Mouse (Mus musculus) limb, embryonic 14.5 days (tissue): Measurements from ENCODE around the gene Sectm1b. TPM values are rescaled to one million over a fixed set of nuclear protein-coding genes. Genes with fewer than 3 reads are reported as not detected.

Experiments used
- ATAC-seq: fragments of 200-750 bp; cut with Nextera tagmentation; 2 replicates; pipeline ENCODE4 v1.8.0; 2017; ENCODE audit warnings: low read depth, moderate number of reproducible peaks, moderate TSS enrichment; ENCODE audit not compliant: low FRiP score
- DNase-seq: peaks from one replicate; pipeline ENCODE4 v3.0.0-alpha.2; 2015; ENCODE audit warnings: low spot score
- H3K27ac ChIP-seq: fragments of 300-500 bp; sonication (generic); replicated peaks from 2 replicates; pipeline ENCODE4 v1.5.1; 2014; ENCODE audit warnings: low read depth, mild to moderate bottlenecking, low read length, moderate library complexity, mixed read lengths
- H3K27me3 ChIP-seq: fragments of 300-500 bp; sonication (generic); 2 replicates; pipeline ENCODE4 v1.6.1; 2014; ENCODE audit warnings: low read length, mixed read lengths; ENCODE audit not compliant: control insufficient read depth, insufficient read depth
- H3K36me3 ChIP-seq: fragments of 300-500 bp; sonication (generic); 2 replicates; pipeline ENCODE4 v1.6.1; 2014; ENCODE audit warnings: mild to moderate bottlenecking, low read length, moderate library complexity, mixed read lengths; ENCODE audit not compliant: control insufficient read depth, insufficient read depth
- H3K4me1 ChIP-seq: fragments of 300-500 bp; sonication (generic); 2 replicates; pipeline ENCODE4 v1.6.1; 2014; ENCODE audit warnings: antibody characterized with exemption, low read length, mixed read lengths; ENCODE audit not compliant: control insufficient read depth, insufficient read depth
- H3K4me2 ChIP-seq: fragments of 300-500 bp; sonication (generic); replicated peaks from 2 replicates; pipeline ENCODE4 v1.6.1; 2014; ENCODE audit warnings: low read depth, mild to moderate bottlenecking, low read length, moderate library complexity; ENCODE audit not compliant: severe bottlenecking
- H3K4me3 ChIP-seq: fragments of 300-500 bp; sonication (generic); replicated peaks from 2 replicates; pipeline ENCODE4 v1.5.1; 2014; ENCODE audit warnings: low read length
- H3K9ac ChIP-seq: fragments of 300-500 bp; sonication (generic); 2 replicates; pipeline ENCODE4 v1.6.1; 2014; ENCODE audit warnings: mild to moderate bottlenecking, low read depth, low read length, moderate library complexity; ENCODE audit not compliant: severe bottlenecking
- H3K9me3 ChIP-seq: fragments of 300-500 bp; sonication (generic); 2 replicates; pipeline ENCODE4 v1.6.1; 2016; ENCODE audit warnings: low read length; ENCODE audit not compliant: control insufficient read depth
- POLR2A ChIP-seq: fragments of 200-500 bp; IDR thresholded peaks from 2 replicates; pipeline ENCODE4 v1.8.0; 2012; ENCODE audit warnings: inconsistent platforms, mild to moderate bottlenecking, moderate library complexity, borderline replicate concordance; ENCODE audit not compliant: insufficient read depth, insufficient read length; ENCODE audit errors: extremely low read depth
- WGBS: fragments of 180-500 bp; shearing (Covaris S2); extraction: QIAGEN DNeasy Blood & Tissue Kit; methylation state at CpG from one replicate; pipeline ENCODE4 v1.1.7; 2014; 5-methylcytosine and 5-hydroxymethylcytosine counted together
- polyA plus RNA-seq, 2 experiments: library from polyadenylated mRNA; depleted of rRNA in 1 of 2; stranded (reverse) in 1 of 2; unstranded in 1 of 2; fragments of >200 nt; fragmentation: Nextera tagmentation in 1 of 2; extraction: Ambion mirVana in 1 of 2; gene quantifications; 2 replicates each; pipeline versions ENCODE4 v1.2.1 to v1.2.3; 2012 to 2014

The Sectm1b gene
- polyA plus RNA-seq, 2 experiments: not detected

- no peaks in the 10 kb centered on the region for H3K36me3 ChIP-seq
- DNase-seq: no peak
- no peak overlapping the region for H3K4me2 ChIP-seq
- no peaks in the 10 kb centered on the region for H3K4me1 ChIP-seq
- no peak overlapping the region for H3K27ac ChIP-seq
- no peak overlapping the region for H3K4me3 ChIP-seq
- TF ChIP-seq POLR2A: no peak
- ATAC-seq: no peak
- no peaks in the 10 kb centered on the region for H3K27me3 ChIP-seq
- no peaks in the 10 kb centered on the region for H3K9me3 ChIP-seq
- WGBS: 78% methylated on average over 7 of the region's 7 CpGs
- H3K9ac ChIP-seq: no peak overlapping the region
Measured at GRCm38 (mm10) chr11:121013656-121014055, 49.7 kb downstream of the Sectm1b start.

- no peak for ATAC-seq
Measured at GRCm38 (mm10) chr11:121010044-121010755, 53.2 kb downstream of the Sectm1b start.

GRCm38 (mm10) chr11:121006184-121006583 lies 57.2 kb downstream of the Sectm1b start:
- DNase-seq (no peak), ATAC-seq (no peak)
- 0 out of 2 replicates have a peak, but pooled peaks cover 2% of the 10 kb centered on the region for H3K4me1 ChIP-seq
- H3K9ac ChIP-seq: no peak overlapping the region
- H3K27me3 ChIP-seq: no peaks in the 10 kb centered on the region
- H3K4me3 ChIP-seq: no peak overlapping the region
- no peak overlapping the region for H3K4me2 ChIP-seq
- H3K9me3 ChIP-seq: no peaks in the 10 kb centered on the region
- WGBS: 70% methylated on average over 6 of the region's 6 CpGs
- H3K27ac ChIP-seq: no peak overlapping the region
- TF ChIP-seq POLR2A: no peak
- H3K36me3 ChIP-seq: no peaks in the 10 kb centered on the region

More at GRCm38 (mm10) chr11:121010044-121010755, 53.2 kb downstream of the Sectm1b start:
- Histone ChIP-seq H3K9me3 (no peaks in the 10 kb centered on the region), H3K4me2 (no peak overlapping the region), H3K27ac (no peak overlapping the region), H3K27me3 (no peaks in the 10 kb centered on the region), H3K36me3 (no peaks in the 10 kb centered on the region), H3K9ac (no peak overlapping the region), H3K4me3 (no peak overlapping the region), H3K4me1 (no peaks in the 10 kb centered on the region)
- TF ChIP-seq POLR2A: no peak
- no peak for DNase-seq
- WGBS: 91% methylated on average over 3 of the region's 3 CpGs

GRCm38 (mm10) chr11:121004281-121004680 lies 59.1 kb downstream of the Sectm1b start:
- 69% methylated on average over 5 of the region's 5 CpGs for WGBS
- no peak overlapping the region for H3K27ac ChIP-seq
- no peak overlapping the region for H3K9ac ChIP-seq
- DNase-seq (no peak), ATAC-seq (no peak)
- TF ChIP-seq POLR2A: no peak
- no peak overlapping the region for H3K4me2 ChIP-seq
- no peaks in the 10 kb centered on the region for H3K9me3 ChIP-seq
- no peak overlapping the region for H3K4me3 ChIP-seq
- H3K36me3 ChIP-seq: no peaks in the 10 kb centered on the region
- no peaks in the 10 kb centered on the region for H3K27me3 ChIP-seq
- 0 out of 2 replicates have a peak, but pooled peaks cover 2% of the 10 kb centered on the region for H3K4me1 ChIP-seq

Other genes starting within 250 kb of the Sectm1b start
- gene Fasn, start 239.0 kb downstream of the Sectm1b start, polyA plus RNA-seq (2012; rRNA removed): 187 and 282 TPM in 2 replicates
- gene Fasn, start 239.0 kb downstream of the Sectm1b start, polyA plus RNA-seq (2014; fragmentation: Nextera tagmentation; extraction: Ambion mirVana): 81.9 and 86.7 TPM in 2 replicates
- gene Ccdc57, start 130.7 kb downstream of the Sectm1b start, polyA plus RNA-seq (2012; rRNA removed): 5.4 and 7.1 TPM in 2 replicates
- gene Ccdc57, start 130.7 kb downstream of the Sectm1b start, polyA plus RNA-seq (2014; fragmentation: Nextera tagmentation; extraction: Ambion mirVana): 3.8 and 5.1 TPM in 2 replicates
- gene Slc16a3, start 115.1 kb downstream of the Sectm1b start, polyA plus RNA-seq (2012; rRNA removed): 69.5 and 111 TPM in 2 replicates
- gene Slc16a3, start 115.1 kb downstream of the Sectm1b start, polyA plus RNA-seq (2014; fragmentation: Nextera tagmentation; extraction: Ambion mirVana): 36.3 and 36.4 TPM in 2 replicates
- 140 and 148 TPM in 2 replicates for gene Csnk1d, start 72.2 kb downstream of the Sectm1b start, polyA plus RNA-seq (2012; rRNA removed)
- 65.8 and 74.9 TPM in 2 replicates for gene Csnk1d, start 72.2 kb downstream of the Sectm1b start, polyA plus RNA-seq (2014; fragmentation: Nextera tagmentation; extraction: Ambion mirVana)
- 0.36 and 0.69 TPM in 2 replicates for gene Cd7, start 24.2 kb downstream of the Sectm1b start, polyA plus RNA-seq (2012; rRNA removed)
- gene Cd7, start 24.2 kb downstream of the Sectm1b start, polyA plus RNA-seq (2014; fragmentation: Nextera tagmentation; extraction: Ambion mirVana): 0.19 and 0.21 TPM in 2 replicates
- gene Sectm1a, start 17.7 kb upstream of the Sectm1b start, polyA plus RNA-seq (2012; rRNA removed): 1.0 and 1.2 TPM in 2 replicates
- 0.76 and 1.3 TPM in 2 replicates for gene Sectm1a, start 17.7 kb upstream of the Sectm1b start, polyA plus RNA-seq (2014; fragmentation: Nextera tagmentation; extraction: Ambion mirVana)
- gene Tex19.2, start 55.1 kb upstream of the Sectm1b start, polyA plus RNA-seq (2012; rRNA removed): 0.04 TPM in 1 of 2 replicates, not detected in the other
- not detected in 2 replicates for gene Tex19.2, start 55.1 kb upstream of the Sectm1b start, polyA plus RNA-seq (2014; fragmentation: Nextera tagmentation; extraction: Ambion mirVana)
- 0.06 and 0.10 TPM in 2 replicates for gene Tex19.1, start 82.6 kb upstream of the Sectm1b start, polyA plus RNA-seq (2012; rRNA removed)
- not detected in 2 replicates for gene Tex19.1, start 82.6 kb upstream of the Sectm1b start, polyA plus RNA-seq (2014; fragmentation: Nextera tagmentation; extraction: Ambion mirVana)
- 2.1 and 3.1 TPM in 2 replicates for gene Uts2r, start 96.7 kb upstream of the Sectm1b start, polyA plus RNA-seq (2012; rRNA removed)
- 1.0 and 1.4 TPM in 2 replicates for gene Uts2r, start 96.7 kb upstream of the Sectm1b start, polyA plus RNA-seq (2014; fragmentation: Nextera tagmentation; extraction: Ambion mirVana)
- 45.5 and 52.2 TPM in 2 replicates for gene Hexdc, start 140.9 kb upstream of the Sectm1b start, polyA plus RNA-seq (2012; rRNA removed)
- gene Hexdc, start 140.9 kb upstream of the Sectm1b start, polyA plus RNA-seq (2014; fragmentation: Nextera tagmentation; extraction: Ambion mirVana): 8.4 and 12.5 TPM in 2 replicates
- 12.5 and 12.7 TPM in 2 replicates for gene Ogfod3, start 141.1 kb upstream of the Sectm1b start, polyA plus RNA-seq (2012; rRNA removed)
- gene Ogfod3, start 141.1 kb upstream of the Sectm1b start, polyA plus RNA-seq (2014; fragmentation: Nextera tagmentation; extraction: Ambion mirVana): 21.8 and 22.4 TPM in 2 replicates
- gene Cybc1, start 165.8 kb upstream of the Sectm1b start, polyA plus RNA-seq (2012; rRNA removed): 47.1 and 50.4 TPM in 2 replicates
- 41.3 and 49.6 TPM in 2 replicates for gene Cybc1, start 165.8 kb upstream of the Sectm1b start, polyA plus RNA-seq (2014; fragmentation: Nextera tagmentation; extraction: Ambion mirVana)
- 44.1 and 52.3 TPM in 2 replicates for gene Narf, start 173.7 kb upstream of the Sectm1b start, polyA plus RNA-seq (2012; rRNA removed)
- 49.4 and 58.5 TPM in 2 replicates for gene Narf, start 173.7 kb upstream of the Sectm1b start, polyA plus RNA-seq (2014; fragmentation: Nextera tagmentation; extraction: Ambion mirVana)
- gene Foxk2, start 196.4 kb upstream of the Sectm1b start, polyA plus RNA-seq (2012; rRNA removed): 43.7 and 54.2 TPM in 2 replicates
- gene Foxk2, start 196.4 kb upstream of the Sectm1b start, polyA plus RNA-seq (2014; fragmentation: Nextera tagmentation; extraction: Ambion mirVana): 11.1 and 13.7 TPM in 2 replicates